Mouse (Mus musculus): ENCODE data around the gene Rnf220.

GRCm38 (mm10) chr4:117313085-117313424 lies 183.8 kb downstream of the Rnf220 start:
- TF ChIP-seq POLR2A (IDR thresholded peaks at IDR 0.05; ENCODE audit: low read depth, low read length) (no peak), CTCF (IDR thresholded peaks at IDR 0.05; ENCODE audit: extremely low read depth, insufficient read length, insufficient replicate concordance, low read depth, low read length) (no peak)

All from small intestine, adult 2 months (tissue).